Mouse (Mus musculus) forebrain, embryonic 10.5 days (tissue): ENCODE results near the gene Zfp217. TPM values are rescaled to one million over a fixed set of nuclear protein-coding genes. Genes with fewer than 3 reads are reported as not detected.

ENCODE experiments used
- DNase-seq: peaks from one replicate; pipeline ENCODE4 v3.0.0-alpha.2; 2017; ENCODE audit warnings: low spot score; ENCODE audit errors: extremely low spot score
- H3K27ac ChIP-seq: fragments of 300-500 bp; sonication (generic); 2 replicates; pipeline ENCODE4 v1.5.1; 2016; ENCODE audit warnings: mild to moderate bottlenecking
- H3K27me3 ChIP-seq: fragments of 300-500 bp; sonication (generic); 2 replicates; pipeline ENCODE4 v1.6.1; 2016; ENCODE audit warnings: mild to moderate bottlenecking; ENCODE audit not compliant: poor library complexity, severe bottlenecking
- H3K36me3 ChIP-seq: fragments of 300-500 bp; sonication (generic); replicated peaks from 2 replicates; pipeline ENCODE4 v1.6.1; 2016; ENCODE audit warnings: mild to moderate bottlenecking, moderate library complexity
- H3K4me1 ChIP-seq: fragments of 300-500 bp; sonication (generic); 2 replicates; pipeline ENCODE4 v1.6.1; 2016
- H3K4me3 ChIP-seq: fragments of 300-500 bp; sonication (generic); 2 replicates; pipeline ENCODE4 v1.5.1; 2016; ENCODE audit warnings: mild to moderate bottlenecking, moderate library complexity
- H3K9me3 ChIP-seq: fragments of 300-500 bp; sonication (generic); 2 replicates; pipeline ENCODE4 v1.6.1; 2016; ENCODE audit warnings: mild to moderate bottlenecking, moderate library complexity
- WGBS: fragments of 180-500 bp; shearing (Covaris S2); methylation state at CpG from one replicate; pipeline ENCODE4 v1.1.7; 2016; 5-methylcytosine and 5-hydroxymethylcytosine counted together
- polyA plus RNA-seq: library from polyadenylated mRNA; unstranded; fragments of >200 nt; fragmentation: Nextera tagmentation; extraction: Ambion mirVana; gene quantifications from 2 replicates; pipeline ENCODE4 v1.2.1, GENCODE M21; 2016

Zfp217 gene
- polyA plus RNA-seq, 1 experiment from 2014 or later = 4.1 TPM

GRCm38 (mm10) chr2:170060066-170060465 is 87.8 kb downstream of the Zfp217 start:
- Histone ChIP-seq H3K36me3 (no peaks in the 10 kb centered on the region), H3K4me1 (no peaks in the 10 kb centered on the region), H3K9me3 (no peaks in the 10 kb centered on the region), H3K27me3 (no peaks in the 10 kb centered on the region), H3K4me3 (no peak overlapping the region), H3K27ac (no peak overlapping the region)
- WGBS = 65% methylated on average over 4 of the region's 4 CpGs
- DNase-seq = peak; percentile 46

GRCm38 (mm10) chr2:170058774-170059173 is 89.1 kb downstream of the Zfp217 start:
- H3K36me3 ChIP-seq = no peaks in the 10 kb centered on the region
- no peaks in the 10 kb centered on the region for H3K9me3 ChIP-seq
- WGBS = 95% methylated on average over 14 of the region's 14 CpGs

More at GRCm38 (mm10) chr2:170058774-170059173, 89.1 kb downstream of the Zfp217 start:
- H3K27me3 ChIP-seq = no peaks in the 10 kb centered on the region
- H3K4me3 ChIP-seq = no peak overlapping the region
- H3K27ac ChIP-seq = no peak overlapping the region
- DNase-seq = no peak
- H3K4me1 ChIP-seq = 0 out of 2 replicates have a peak, but pooled peaks cover 4% of the 10 kb centered on the region
